Mouse (Mus musculus) limb, embryonic 15.5 days (tissue): ENCODE measurements around the gene Kctd19. TPM values are rescaled to one million over a fixed set of nuclear protein-coding genes. Genes with fewer than 3 reads are reported as not detected.

ENCODE experiments used
- ATAC-seq: fragments of 200-750 bp; cut with Nextera tagmentation; 2 replicates; pipeline ENCODE4 v1.8.0; 2017; ENCODE audit warnings: low read depth, moderate TSS enrichment; ENCODE audit not compliant: insufficient number of reproducible peaks, low FRiP score, low TSS enrichment
- H3K27ac ChIP-seq: fragments of 300-500 bp; sonication (generic); 2 replicates; pipeline ENCODE4 v1.5.1; 2015; ENCODE audit warnings: moderate library complexity, mild to moderate bottlenecking, inconsistent platforms
- H3K27me3 ChIP-seq: fragments of 300-500 bp; sonication (generic); 2 replicates; pipeline ENCODE4 v1.6.1; 2015; ENCODE audit warnings: inconsistent platforms
- H3K36me3 ChIP-seq: fragments of 300-500 bp; sonication (generic); 2 replicates; pipeline ENCODE4 v1.6.1; 2015; ENCODE audit warnings: inconsistent platforms
- H3K4me1 ChIP-seq: fragments of 300-500 bp; sonication (generic); 2 replicates; pipeline ENCODE4 v1.6.1; 2015; ENCODE audit warnings: inconsistent platforms
- H3K4me2 ChIP-seq: fragments of 300-500 bp; sonication (generic); 2 replicates; pipeline ENCODE4 v1.6.1; 2015; ENCODE audit warnings: mild to moderate bottlenecking, inconsistent platforms
- H3K4me3 ChIP-seq: fragments of 300-500 bp; sonication (generic); 2 replicates; pipeline ENCODE4 v1.5.1; 2015; ENCODE audit warnings: mild to moderate bottlenecking, inconsistent platforms
- H3K9ac ChIP-seq: fragments of 300-500 bp; sonication (generic); 2 replicates; pipeline ENCODE4 v1.6.1; 2015; ENCODE audit warnings: inconsistent platforms
- H3K9me3 ChIP-seq: fragments of 300-500 bp; sonication (generic); 2 replicates; pipeline ENCODE4 v1.6.1; 2016; ENCODE audit warnings: inconsistent platforms
- WGBS: fragments of 180-500 bp; shearing (Covaris S2); methylation state at CpG from one replicate; pipeline ENCODE4 v1.1.7; 2015; 5-methylcytosine and 5-hydroxymethylcytosine counted together
- polyA plus RNA-seq: library from polyadenylated mRNA; unstranded; fragments of >200 nt; fragmentation: Nextera tagmentation; extraction: Ambion mirVana; gene quantifications from 2 replicates; pipeline ENCODE4 v1.2.1, GENCODE M21; 2015

The Kctd19 gene
- polyA plus RNA-seq, 1 experiment from 2014 or later: not detected

- 95% methylated on average over 6 of the region's 6 CpGs for WGBS
- no peak overlapping the region for H3K4me3 ChIP-seq
- peaks cover 12% of the 10 kb centered on the region for H3K4me1 ChIP-seq
- no peaks in the 10 kb centered on the region for H3K9me3 ChIP-seq
- H3K4me2 ChIP-seq: no peak overlapping the region
- no peak for ATAC-seq
- H3K9ac ChIP-seq: no peak overlapping the region
- no peaks in the 10 kb centered on the region for H3K36me3 ChIP-seq
- H3K27ac ChIP-seq: no peak overlapping the region
- H3K27me3 ChIP-seq: peaks cover 32% of the 10 kb centered on the region
Observed at GRCm38 (mm10) chr8:105409947-105410346, 3.4 kb downstream of the Kctd19 start.

GRCm38 (mm10) chr8:105408331-105408730, 5.0 kb downstream of the Kctd19 start:
- Histone ChIP-seq H3K27ac (no peak overlapping the region), H3K9ac (no peak overlapping the region), H3K4me1 (peaks cover 9% of the 10 kb centered on the region), H3K4me2 (no peak overlapping the region), H3K27me3 (peaks cover 16% of the 10 kb centered on the region), H3K4me3 (no peak overlapping the region), H3K9me3 (no peaks in the 10 kb centered on the region), H3K36me3 (no peaks in the 10 kb centered on the region)
- no peak for ATAC-seq
- WGBS: 58% methylated on average over 7 of the region's 7 CpGs

- no peak for ATAC-seq
- Histone ChIP-seq H3K36me3 (no peaks in the 10 kb centered on the region), H3K9ac (no peak overlapping the region), H3K4me3 (no peak overlapping the region), H3K27me3 (no peaks in the 10 kb centered on the region), H3K9me3 (no peaks in the 10 kb centered on the region), H3K4me1 (peaks cover 7% of the 10 kb centered on the region; the same call in 1 of the 2 replicates), H3K4me2 (no peak overlapping the region), H3K27ac (no peak overlapping the region)
- 50% methylated on average over 10 of the region's 10 CpGs for WGBS
Observed at GRCm38 (mm10) chr8:105406416-105406815, 6.9 kb downstream of the Kctd19 start.

GRCm38 (mm10) chr8:105404496-105404895, 8.8 kb downstream of the Kctd19 start:
- Histone ChIP-seq H3K9me3 (no peaks in the 10 kb centered on the region), H3K4me1 (peaks cover 7% of the 10 kb centered on the region; the same call in 1 of the 2 replicates), H3K27ac (no peak overlapping the region), H3K36me3 (no peaks in the 10 kb centered on the region), H3K9ac (no peak overlapping the region), H3K4me2 (no peak overlapping the region), H3K27me3 (no peaks in the 10 kb centered on the region), H3K4me3 (no peak overlapping the region)
- WGBS: 59% methylated on average over 1 of the region's 1 CpGs
- ATAC-seq: no peak

GRCm38 (mm10) chr8:105403467-105403866, 9.8 kb downstream of the Kctd19 start:
- Histone ChIP-seq H3K27ac (no peak overlapping the region), H3K27me3 (no peaks in the 10 kb centered on the region), H3K9ac (no peak overlapping the region), H3K4me2 (no peak overlapping the region), H3K36me3 (no peaks in the 10 kb centered on the region), H3K9me3 (no peaks in the 10 kb centered on the region), H3K4me1 (peaks cover 7% of the 10 kb centered on the region; the same call in 1 of the 2 replicates), H3K4me3 (no peak overlapping the region)
- 83% methylated on average over 8 of the region's 8 CpGs for WGBS
- no peak for ATAC-seq

- Histone ChIP-seq H3K27ac (no peak overlapping the region), H3K4me2 (no peak overlapping the region), H3K9me3 (no peaks in the 10 kb centered on the region), H3K4me3 (no peak overlapping the region), H3K36me3 (no peaks in the 10 kb centered on the region), H3K27me3 (no peaks in the 10 kb centered on the region), H3K9ac (no peak overlapping the region), H3K4me1 (no peaks in the 10 kb centered on the region)
- WGBS: 83% methylated on average over 5 of the region's 5 CpGs
- ATAC-seq: no peak
Observed at GRCm38 (mm10) chr8:105400016-105400415, 13.3 kb downstream of the Kctd19 start.

- Histone ChIP-seq H3K4me3 (no peak overlapping the region), H3K4me1 (no peaks in the 10 kb centered on the region), H3K4me2 (no peak overlapping the region), H3K9ac (no peak overlapping the region), H3K9me3 (no peaks in the 10 kb centered on the region), H3K27me3 (no peaks in the 10 kb centered on the region), H3K27ac (no peak overlapping the region), H3K36me3 (no peaks in the 10 kb centered on the region)
- no peak for ATAC-seq
- WGBS: 33% methylated on average over 3 of the region's 3 CpGs
Observed at GRCm38 (mm10) chr8:105397747-105398146, 15.6 kb downstream of the Kctd19 start.

GRCm38 (mm10) chr8:105393915-105394314, 19.4 kb downstream of the Kctd19 start:
- 73% methylated on average over 7 of the region's 7 CpGs for WGBS
- no peak overlapping the region for H3K4me3 ChIP-seq
- ATAC-seq: no peak

GRCm38 (mm10) chr8:105393089-105393787, 20.1 kb downstream of the Kctd19 start:
- Histone ChIP-seq H3K9ac (no peak overlapping the region), H3K27me3 (no peaks in the 10 kb centered on the region), H3K4me1 (no peaks in the 10 kb centered on the region), H3K27ac (no peak overlapping the region), H3K36me3 (no peaks in the 10 kb centered on the region), H3K4me2 (no peak overlapping the region), H3K4me3 (no peak overlapping the region), H3K9me3 (no peaks in the 10 kb centered on the region)
- no peak for ATAC-seq
- 81% methylated on average over 12 of the region's 12 CpGs for WGBS

More at GRCm38 (mm10) chr8:105393915-105394314, 19.4 kb downstream of the Kctd19 start:
- Histone ChIP-seq H3K36me3 (no peaks in the 10 kb centered on the region), H3K4me2 (no peak overlapping the region), H3K27ac (no peak overlapping the region), H3K9me3 (no peaks in the 10 kb centered on the region), H3K4me1 (no peaks in the 10 kb centered on the region), H3K9ac (no peak overlapping the region), H3K27me3 (no peaks in the 10 kb centered on the region)

GRCm38 (mm10) chr8:105389096-105389495, 24.2 kb downstream of the Kctd19 start:
- no peak overlapping the region for H3K4me3 ChIP-seq
- H3K36me3 ChIP-seq: no peaks in the 10 kb centered on the region
- 74% methylated on average over 6 of the region's 6 CpGs for WGBS
- H3K9me3 ChIP-seq: no peaks in the 10 kb centered on the region
- H3K4me1 ChIP-seq: peaks cover 26% of the 10 kb centered on the region
- ATAC-seq: no peak
- H3K27ac ChIP-seq: no peak overlapping the region
- H3K27me3 ChIP-seq: no peaks in the 10 kb centered on the region
- no peak overlapping the region for H3K4me2 ChIP-seq
- H3K9ac ChIP-seq: no peak overlapping the region

- Histone ChIP-seq H3K4me1 (peaks cover 26% of the 10 kb centered on the region), H3K27ac (no peak overlapping the region), H3K9me3 (no peaks in the 10 kb centered on the region), H3K4me3 (no peak overlapping the region), H3K27me3 (no peaks in the 10 kb centered on the region), H3K4me2 (no peak overlapping the region), H3K9ac (no peak overlapping the region), H3K36me3 (no peaks in the 10 kb centered on the region)
- WGBS: 37% methylated on average over 1 of the region's 1 CpGs
- no peak for ATAC-seq
Observed at GRCm38 (mm10) chr8:105387151-105387550, 26.2 kb downstream of the Kctd19 start.

- Histone ChIP-seq H3K9ac (no peak overlapping the region), H3K9me3 (no peaks in the 10 kb centered on the region), H3K4me2 (no peak overlapping the region), H3K4me1 (peaks cover 40% of the 10 kb centered on the region), H3K27ac (no peak overlapping the region), H3K36me3 (no peaks in the 10 kb centered on the region), H3K4me3 (no peak overlapping the region), H3K27me3 (no peaks in the 10 kb centered on the region)
- ATAC-seq: no peak
- WGBS: 96% methylated on average over 2 of the region's 2 CpGs
Observed at GRCm38 (mm10) chr8:105384070-105384469, 29.2 kb downstream of the Kctd19 start.
